Mouse (Mus musculus) liver, embryonic 11.5 days (tissue): ENCODE data around the gene Prune2. TPM values are rescaled to one million over a fixed set of nuclear protein-coding genes. Genes with fewer than 3 reads are reported as not detected.
A peak's percentile ranks its signal among the peaks of the same experiment; 100 is the strongest.

Source experiments
- ATAC-seq: fragments of 200-750 bp; cut with Nextera tagmentation; replicated peaks from 2 replicates; pipeline ENCODE4 v1.8.0; 2017; ENCODE audit warnings: moderate number of reproducible peaks, mild to moderate bottlenecking, moderate TSS enrichment, moderate library complexity; ENCODE audit not compliant: low FRiP score
- DNase-seq: peaks from one replicate; pipeline ENCODE4 v3.0.0-alpha.2; 2017; ENCODE audit warnings: low spot score
- H3K27ac ChIP-seq: fragments of 300-500 bp; sonication (generic); 2 replicates; pipeline ENCODE4 v1.5.1; 2014; ENCODE audit warnings: mild to moderate bottlenecking, low read depth, low read length, control low read depth
- H3K27me3 ChIP-seq: fragments of 300-500 bp; sonication (generic); replicated peaks from 2 replicates; pipeline ENCODE4 v1.6.1; 2014; ENCODE audit warnings: low read length, mixed read lengths; ENCODE audit not compliant: control insufficient read depth, insufficient read depth
- H3K36me3 ChIP-seq: fragments of 300-500 bp; sonication (generic); 2 replicates; pipeline ENCODE4 v1.6.1; 2014; ENCODE audit warnings: mild to moderate bottlenecking, low read length, moderate library complexity, mixed read lengths; ENCODE audit not compliant: control insufficient read depth, insufficient read depth
- H3K4me1 ChIP-seq: fragments of 300-500 bp; sonication (generic); replicated peaks from 2 replicates; pipeline ENCODE4 v1.6.1; 2014; ENCODE audit warnings: low read length, mixed read lengths; ENCODE audit not compliant: control insufficient read depth, insufficient read depth
- H3K4me2 ChIP-seq: fragments of 300-500 bp; sonication (generic); 2 replicates; pipeline ENCODE4 v1.6.1; 2014; ENCODE audit warnings: mild to moderate bottlenecking, control low read depth, moderate library complexity
- H3K4me3 ChIP-seq: fragments of 300-500 bp; sonication (generic); 2 replicates; pipeline ENCODE4 v1.5.1; 2014; ENCODE audit warnings: low read depth, low read length, control low read depth
- H3K9ac ChIP-seq: fragments of 300-500 bp; sonication (generic); 2 replicates; pipeline ENCODE4 v1.6.1; 2014; ENCODE audit warnings: low read depth, low read length, control low read depth
- H3K9me3 ChIP-seq: fragments of 300-500 bp; sonication (generic); 2 replicates; pipeline ENCODE4 v1.6.1; 2016; ENCODE audit warnings: low read length, inconsistent platforms, mixed read lengths; ENCODE audit not compliant: control insufficient read depth
- WGBS: fragments of 180-500 bp; shearing (Covaris S2); extraction: QIAGEN DNeasy Blood & Tissue Kit; methylation state at CpG from one replicate; pipeline ENCODE4 v1.1.7; 2014; 5-methylcytosine and 5-hydroxymethylcytosine counted together
- polyA plus RNA-seq: library from polyadenylated mRNA; unstranded; fragments of >200 nt; fragmentation: Nextera tagmentation; extraction: Ambion mirVana; gene quantifications from 2 replicates; pipeline ENCODE4 v1.2.1, GENCODE M21; 2014

Gene Prune2
- polyA plus RNA-seq, 1 experiment from 2014 or later: 1.4 TPM

GRCm38 (mm10) chr19:16954736-16955135 is 1.2 kb upstream of the Prune2 start:
- no peak overlapping the region for H3K9ac ChIP-seq
- peaks cover 7% of the 10 kb centered on the region for H3K4me1 ChIP-seq
- H3K4me3 ChIP-seq: no peak overlapping the region
- H3K4me2 ChIP-seq: no peak overlapping the region
- peaks cover 23% of the 10 kb centered on the region for H3K27me3 ChIP-seq
- no peaks in the 10 kb centered on the region for H3K9me3 ChIP-seq
- H3K36me3 ChIP-seq: no peaks in the 10 kb centered on the region
- 78% methylated on average over 6 of the region's 6 CpGs for WGBS
- no peak overlapping the region for H3K27ac ChIP-seq
- no peak for ATAC-seq
- DNase-seq: no peak

GRCm38 (mm10) chr19:16955231-16955612 is 696 bp upstream of the Prune2 start:
- no peak for DNase-seq

GRCm38 (mm10) chr19:16956319-16956718 is 401 bp downstream of the Prune2 start:
- Histone ChIP-seq H3K9ac (peak overlapping the region; percentile 30; the same call in 1 of the 2 replicates), H3K4me1 (peaks cover 7% of the 10 kb centered on the region), H3K4me2 (peak overlapping the region; percentile 77), H3K27me3 (peaks cover 23% of the 10 kb centered on the region), H3K9me3 (no peaks in the 10 kb centered on the region), H3K4me3 (peak overlapping the region; percentile 46), H3K36me3 (no peaks in the 10 kb centered on the region), H3K27ac (no peak overlapping the region)
- DNase-seq (no peak), ATAC-seq (0 out of 2 replicates have a peak, but pooled peaks have one; percentile 15)
- 2% methylated on average over 7 of the region's 7 CpGs for WGBS

More at GRCm38 (mm10) chr19:16955231-16955612, 696 bp upstream of the Prune2 start:
- ATAC-seq: no peak
- Histone ChIP-seq H3K4me1 (peaks cover 7% of the 10 kb centered on the region), H3K4me3 (no peak overlapping the region), H3K27ac (no peak overlapping the region), H3K9me3 (no peaks in the 10 kb centered on the region), H3K9ac (no peak overlapping the region), H3K4me2 (no peak overlapping the region), H3K27me3 (peaks cover 23% of the 10 kb centered on the region), H3K36me3 (no peaks in the 10 kb centered on the region)
- 54% methylated on average over 9 of the region's 9 CpGs for WGBS

- no peak overlapping the region for H3K4me3 ChIP-seq
- H3K4me1 ChIP-seq: peaks cover 7% of the 10 kb centered on the region
- DNase-seq: no peak
- no peak for ATAC-seq
- no peak overlapping the region for H3K27ac ChIP-seq
- H3K9ac ChIP-seq: no peak overlapping the region
- no peak overlapping the region for H3K4me2 ChIP-seq
- H3K36me3 ChIP-seq: no peaks in the 10 kb centered on the region
- WGBS: 83% methylated on average over 4 of the region's 4 CpGs
- H3K27me3 ChIP-seq: peaks cover 22% of the 10 kb centered on the region
- H3K9me3 ChIP-seq: no peaks in the 10 kb centered on the region
Measured at GRCm38 (mm10) chr19:16959051-16959450, 3.1 kb downstream of the Prune2 start.

GRCm38 (mm10) chr19:16959551-16959950 is 3.6 kb downstream of the Prune2 start:
- peaks cover 7% of the 10 kb centered on the region for H3K4me1 ChIP-seq
- H3K4me3 ChIP-seq: no peak overlapping the region
- no peak overlapping the region for H3K27ac ChIP-seq
- H3K9me3 ChIP-seq: no peaks in the 10 kb centered on the region
- H3K27me3 ChIP-seq: peaks cover 17% of the 10 kb centered on the region
- no peak overlapping the region for H3K4me2 ChIP-seq
- no peak overlapping the region for H3K9ac ChIP-seq
- 43% methylated on average over 8 of the region's 8 CpGs for WGBS
- no peaks in the 10 kb centered on the region for H3K36me3 ChIP-seq
- no peak for ATAC-seq
- no peak for DNase-seq

GRCm38 (mm10) chr19:16961036-16961435 is 5.1 kb downstream of the Prune2 start:
- no peaks in the 10 kb centered on the region for H3K36me3 ChIP-seq
- no peaks in the 10 kb centered on the region for H3K9me3 ChIP-seq
- no peak overlapping the region for H3K9ac ChIP-seq
- peaks cover 10% of the 10 kb centered on the region for H3K27me3 ChIP-seq
- ATAC-seq: no peak
- no peak overlapping the region for H3K4me3 ChIP-seq
- H3K27ac ChIP-seq: no peak overlapping the region
- no peak for DNase-seq
- no peak overlapping the region for H3K4me2 ChIP-seq
- 86% methylated on average over 3 of the region's 3 CpGs for WGBS
- H3K4me1 ChIP-seq: peaks cover 7% of the 10 kb centered on the region; the same call in 1 of the 2 replicates

- no peak overlapping the region for H3K4me2 ChIP-seq
- ATAC-seq: no peak
- no peaks in the 10 kb centered on the region for H3K36me3 ChIP-seq
- 72% methylated on average over 3 of the region's 3 CpGs for WGBS
- no peaks in the 10 kb centered on the region; the same call in 1 of the 2 replicates for H3K27me3 ChIP-seq
- no peaks in the 10 kb centered on the region for H3K4me1 ChIP-seq
- no peak overlapping the region for H3K4me3 ChIP-seq
- DNase-seq: no peak
- H3K9ac ChIP-seq: no peak overlapping the region
- H3K27ac ChIP-seq: no peak overlapping the region
- no peaks in the 10 kb centered on the region for H3K9me3 ChIP-seq
Measured at GRCm38 (mm10) chr19:16963178-16963577, 7.3 kb downstream of the Prune2 start.

- DNase-seq (no peak), ATAC-seq (no peak)
- Histone ChIP-seq H3K9me3 (no peaks in the 10 kb centered on the region), H3K27me3 (no peaks in the 10 kb centered on the region), H3K4me2 (no peak overlapping the region), H3K27ac (no peak overlapping the region), H3K9ac (no peak overlapping the region), H3K36me3 (no peaks in the 10 kb centered on the region), H3K4me1 (no peaks in the 10 kb centered on the region), H3K4me3 (no peak overlapping the region)
- 62% methylated on average over 5 of the region's 5 CpGs for WGBS
Measured at GRCm38 (mm10) chr19:16968768-16969167, 12.8 kb downstream of the Prune2 start.

- no peaks in the 10 kb centered on the region for H3K4me1 ChIP-seq
- H3K36me3 ChIP-seq: no peaks in the 10 kb centered on the region
- H3K9ac ChIP-seq: no peak overlapping the region
- WGBS: 28% methylated on average over 2 of the region's 2 CpGs
- H3K4me2 ChIP-seq: no peak overlapping the region
- no peak for DNase-seq
- H3K4me3 ChIP-seq: no peak overlapping the region
- no peaks in the 10 kb centered on the region for H3K9me3 ChIP-seq
- H3K27ac ChIP-seq: no peak overlapping the region
- no peaks in the 10 kb centered on the region for H3K27me3 ChIP-seq
- ATAC-seq: no peak
Measured at GRCm38 (mm10) chr19:16970612-16971011, 14.7 kb downstream of the Prune2 start.
